Mouse (Mus musculus): Measurements from ENCODE around the gene Prkcb. TPM values are rescaled to one million over a fixed set of nuclear protein-coding genes. Genes with fewer than 3 reads are reported as not detected.

Prkcb gene
- total RNA-seq, 1 experiment from 2014 or later = 197 TPM

DNA sequence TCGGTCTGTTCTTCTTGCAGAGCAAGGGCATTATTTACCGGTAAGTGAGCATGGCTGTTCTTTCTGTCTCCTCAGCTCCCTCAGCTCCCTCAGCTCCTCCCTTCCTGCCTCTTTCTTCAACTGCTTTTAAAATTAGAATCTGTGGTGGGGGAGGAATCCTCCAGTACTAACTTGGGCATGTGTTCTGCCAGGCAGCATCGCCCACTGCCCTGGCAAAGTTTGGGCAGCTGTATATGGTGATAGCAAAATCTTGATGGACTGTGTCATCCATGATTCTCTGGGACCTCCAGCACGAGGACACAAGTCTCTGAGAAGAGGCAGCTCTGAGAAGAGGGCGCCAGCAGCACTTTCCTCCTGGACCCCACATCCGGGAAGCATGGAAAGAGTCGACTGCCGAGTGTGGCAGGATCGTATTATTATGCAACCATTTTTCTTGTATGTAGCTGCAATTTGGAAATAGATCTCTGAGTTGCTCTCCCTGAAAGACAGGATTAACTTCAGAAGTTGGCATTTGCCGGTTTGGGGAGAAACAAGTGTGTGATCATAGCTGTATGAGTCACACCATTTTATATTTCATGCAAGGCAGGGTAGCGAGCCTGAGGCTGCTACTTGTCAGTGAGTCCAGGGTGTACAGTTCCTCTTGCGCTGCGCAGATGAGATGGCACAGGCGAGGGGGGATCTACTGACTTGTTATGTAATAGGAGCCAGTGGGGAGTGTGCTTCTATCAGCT, 296.0 kb downstream of the Prkcb start:
- ATAC-seq (replicated peaks; ENCODE audit: insufficient number of reproducible peaks, low FRiP score, low TSS enrichment, poor library complexity, severe bottlenecking) = no peak

DNA sequence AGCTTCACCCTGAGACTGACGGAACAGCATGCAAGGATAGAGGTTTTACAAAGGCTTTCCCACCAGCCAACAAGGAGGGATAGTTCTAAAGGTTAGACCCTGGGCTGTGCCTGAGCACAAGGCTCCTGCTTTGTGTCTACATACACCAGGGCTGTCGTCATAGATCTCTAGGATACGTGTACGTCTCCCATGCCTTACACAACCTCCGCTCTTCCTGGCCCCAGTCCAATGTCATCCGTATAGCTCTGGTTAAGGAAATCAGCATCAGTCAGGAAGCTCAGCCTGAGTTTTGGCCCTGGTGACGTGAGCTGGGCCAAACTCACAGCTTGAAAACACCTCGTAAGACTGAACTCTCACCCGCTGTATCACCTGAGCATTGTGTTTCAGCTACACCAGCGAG, 307.3 kb downstream of the Prkcb start:
- no peak for ATAC-seq (replicated peaks; ENCODE audit: insufficient number of reproducible peaks, low FRiP score, low TSS enrichment, poor library complexity, severe bottlenecking)

DNA sequence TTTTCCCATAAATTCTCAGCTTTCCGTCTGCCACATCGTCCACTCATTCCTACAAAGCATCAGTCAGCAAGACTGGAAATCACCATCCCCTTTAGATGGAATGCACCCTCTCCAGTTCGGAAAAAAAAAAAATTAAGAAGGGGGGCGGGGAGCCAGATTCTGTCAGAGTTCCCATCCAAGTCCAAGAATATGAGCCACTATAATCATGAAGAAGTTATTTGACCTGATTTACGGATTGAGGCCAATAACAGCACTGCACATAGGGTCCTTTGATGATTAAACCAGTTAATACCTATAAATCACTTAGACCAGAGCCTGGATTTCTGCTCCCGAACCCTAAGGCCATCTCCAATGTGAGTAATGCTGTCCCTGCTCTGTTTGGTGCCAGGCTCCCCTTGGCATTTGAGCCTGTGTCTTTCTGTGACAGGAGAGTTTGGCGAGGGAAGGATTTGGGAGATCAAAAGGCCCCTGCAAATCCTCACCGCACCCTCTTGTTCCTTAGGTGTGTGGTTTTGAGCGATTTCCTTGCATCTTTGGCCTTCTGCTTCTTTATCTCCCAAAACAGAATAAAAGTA, 308.1 kb downstream of the Prkcb start:
- ATAC-seq (replicated peaks; ENCODE audit: insufficient number of reproducible peaks, low FRiP score, low TSS enrichment, poor library complexity, severe bottlenecking) = no peak

DNA sequence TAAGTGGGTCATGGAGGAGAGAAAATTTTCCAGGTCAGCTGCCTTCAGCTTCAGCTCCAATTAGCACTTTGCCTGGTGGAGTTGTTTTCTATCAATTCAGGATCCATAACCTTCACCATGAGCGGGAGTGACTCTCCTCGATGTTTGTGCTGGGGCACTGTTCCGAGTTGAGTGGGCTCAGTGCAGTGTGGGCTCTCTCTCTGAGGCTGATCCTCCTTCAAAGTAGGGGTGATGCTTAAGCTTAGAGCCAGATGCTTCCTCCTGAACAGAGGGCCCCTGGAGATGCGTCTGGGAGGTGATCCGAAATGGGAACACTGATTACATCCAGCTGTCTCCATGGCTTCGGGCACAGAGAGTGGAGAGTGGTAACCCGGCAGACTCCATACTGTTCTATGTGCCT, 308.8 kb downstream of the Prkcb start:
- no peak for ATAC-seq (replicated peaks; ENCODE audit: insufficient number of reproducible peaks, low FRiP score, low TSS enrichment, poor library complexity, severe bottlenecking)

DNA sequence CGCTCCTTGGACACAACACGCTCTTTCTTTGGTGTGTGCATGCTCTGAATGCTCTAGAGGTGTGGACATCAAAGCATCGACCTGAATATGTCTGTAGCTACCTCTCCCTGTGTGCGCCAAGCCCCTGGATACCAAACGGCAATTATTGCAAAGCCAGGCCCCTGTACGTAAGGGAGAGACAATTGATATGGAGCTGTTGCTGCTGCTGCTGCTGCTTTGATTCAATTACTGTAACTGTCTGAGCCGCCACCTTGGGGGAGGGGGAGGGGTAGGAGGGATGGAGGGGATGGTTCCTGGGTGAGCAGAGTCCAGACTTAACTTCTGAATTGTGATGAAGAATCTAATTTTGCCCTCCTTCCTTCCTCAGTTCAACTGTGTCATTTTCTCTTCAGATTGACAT, 312.3 kb downstream of the Prkcb start:
- ATAC-seq (replicated peaks; ENCODE audit: insufficient number of reproducible peaks, low FRiP score, low TSS enrichment, poor library complexity, severe bottlenecking) = no peak

DNA sequence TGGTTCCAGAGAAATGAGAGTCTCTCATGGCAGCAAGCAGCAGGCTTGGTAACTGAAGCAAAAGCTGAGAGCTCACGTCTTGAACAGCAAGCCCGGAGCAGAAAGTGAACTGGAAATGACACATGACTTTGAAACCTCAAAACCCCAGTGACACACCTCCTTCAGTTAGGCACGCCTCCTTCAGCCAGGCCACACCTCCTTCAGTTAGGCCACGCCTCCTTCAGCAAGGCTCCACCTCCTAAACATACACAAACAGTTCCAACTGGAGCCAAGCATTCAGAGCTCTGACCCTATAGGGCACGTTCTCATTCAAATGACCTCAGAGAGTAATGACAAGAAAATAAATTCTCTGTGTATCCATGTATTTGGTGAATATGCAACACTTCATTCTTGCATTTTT, 316.5 kb downstream of the Prkcb start:
- no peak for ATAC-seq (replicated peaks; ENCODE audit: insufficient number of reproducible peaks, low FRiP score, low TSS enrichment, poor library complexity, severe bottlenecking)

DNA sequence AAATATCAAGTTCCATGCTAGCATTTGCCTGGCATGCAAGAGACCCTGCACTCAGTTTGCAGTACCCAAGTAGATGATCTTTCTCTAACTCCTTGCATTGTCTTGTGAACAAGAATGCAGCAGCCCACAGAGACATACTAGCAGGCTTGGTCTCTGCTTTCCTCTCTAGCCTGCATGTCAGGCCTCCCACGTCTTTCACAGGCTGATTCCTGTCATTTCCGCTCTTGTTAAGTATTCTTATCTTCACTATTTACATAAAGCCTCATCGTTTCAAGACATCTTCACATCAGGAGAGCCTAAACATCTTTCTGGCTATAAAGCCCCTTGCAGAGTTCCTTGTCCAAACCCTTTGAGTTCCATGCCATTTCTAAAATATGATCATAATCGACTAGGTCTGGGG, 320.9 kb downstream of the Prkcb start:
- ATAC-seq (replicated peaks; ENCODE audit: insufficient number of reproducible peaks, low FRiP score, low TSS enrichment, poor library complexity, severe bottlenecking) = no peak

DNA sequence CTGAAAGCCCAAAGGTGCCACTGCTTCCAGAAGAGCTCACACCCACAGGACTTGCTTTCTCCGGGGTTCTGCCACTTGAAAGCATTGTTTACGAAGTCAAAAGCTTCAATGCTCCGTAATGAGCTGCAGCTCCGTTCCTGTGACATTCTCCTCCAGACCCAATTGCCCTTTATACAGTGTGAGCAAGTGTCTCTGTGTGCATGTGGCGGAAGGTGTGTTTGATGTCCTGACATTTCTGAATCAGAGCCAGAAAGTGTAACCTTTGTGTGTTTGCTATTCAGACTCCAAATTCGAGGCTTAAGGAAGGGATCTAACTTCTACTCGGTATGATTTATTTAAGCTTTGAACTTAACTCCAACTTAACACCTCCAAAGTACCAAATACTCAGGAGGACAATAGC, 321.6 kb downstream of the Prkcb start:
- ATAC-seq (replicated peaks; ENCODE audit: insufficient number of reproducible peaks, low FRiP score, low TSS enrichment, poor library complexity, severe bottlenecking) = no peak

DNA sequence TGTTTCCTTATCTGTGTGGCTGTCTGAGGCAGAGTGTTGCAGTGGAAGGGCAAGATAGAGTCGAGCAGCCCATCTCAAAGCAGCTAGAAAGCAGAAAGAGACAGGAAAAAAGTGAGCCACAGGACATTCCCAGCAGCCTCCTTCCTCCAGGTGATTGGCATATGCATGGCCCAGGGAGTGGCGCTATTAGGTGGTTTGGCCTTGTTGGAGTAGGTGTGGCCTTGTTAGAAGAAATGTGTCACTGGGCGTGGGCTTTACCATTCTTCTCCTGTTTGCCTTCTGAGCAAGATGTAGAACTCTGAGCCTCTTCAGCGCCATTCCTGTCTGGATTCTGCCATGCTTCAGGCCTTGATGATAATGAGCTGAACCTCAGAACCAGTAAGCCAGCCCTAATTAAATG, 325.3 kb downstream of the Prkcb start:
- ATAC-seq (replicated peaks; ENCODE audit: insufficient number of reproducible peaks, low FRiP score, low TSS enrichment, poor library complexity, severe bottlenecking) = no peak

DNA sequence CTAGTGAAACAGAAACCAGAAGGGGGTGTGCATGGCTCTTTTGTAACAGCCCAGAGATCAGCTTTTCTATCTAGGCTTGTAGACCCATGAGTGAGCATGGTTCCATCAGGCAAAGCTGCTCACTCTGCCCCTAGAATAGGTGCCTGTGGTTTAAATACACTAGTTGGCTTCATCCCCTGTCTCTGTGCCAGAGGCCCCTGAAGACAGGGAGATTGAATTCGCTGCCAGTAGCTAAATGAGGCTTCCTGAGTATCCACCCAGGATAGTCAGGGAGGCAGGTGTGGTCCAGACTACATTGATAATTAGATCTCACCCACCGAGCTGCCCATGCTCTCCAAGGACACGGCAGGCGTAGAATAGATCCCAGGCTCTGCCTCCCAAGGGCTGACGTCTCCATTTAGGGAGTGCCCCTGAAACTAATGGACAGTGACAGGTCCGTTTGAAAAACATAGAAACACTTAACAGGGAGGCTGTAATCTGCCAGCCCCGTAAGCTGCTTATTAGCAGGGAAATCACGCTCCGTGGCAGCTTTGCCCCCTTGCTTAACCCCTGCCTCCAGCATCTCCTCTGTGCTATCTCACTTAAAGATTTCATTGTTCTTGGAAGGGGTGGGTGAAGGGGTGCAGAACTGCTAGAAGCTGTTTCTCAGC, 333.7 kb downstream of the Prkcb start:
- ATAC-seq (replicated peaks; ENCODE audit: insufficient number of reproducible peaks, low FRiP score, low TSS enrichment, poor library complexity, severe bottlenecking) = no peak

DNA sequence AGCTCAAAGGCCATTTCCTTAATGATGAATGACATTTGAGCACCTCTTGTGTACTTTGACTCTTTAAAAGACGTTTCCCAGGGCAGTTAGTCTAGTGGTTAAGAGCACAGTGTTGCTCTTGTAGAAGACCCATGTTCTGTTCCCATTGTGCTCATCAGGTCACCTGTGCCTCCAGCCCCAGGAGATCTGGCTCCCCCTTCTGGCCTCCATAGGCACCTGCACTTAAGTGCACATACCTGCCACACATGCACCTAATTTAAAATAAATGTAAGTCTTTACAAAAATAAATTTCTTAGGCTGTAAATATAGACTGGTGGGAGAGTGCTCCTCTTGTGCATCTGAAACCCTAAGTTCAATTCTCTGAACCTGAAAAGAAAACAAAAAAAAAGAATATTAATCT, 335.2 kb downstream of the Prkcb start:
- no peak for ATAC-seq (replicated peaks; ENCODE audit: insufficient number of reproducible peaks, low FRiP score, low TSS enrichment, poor library complexity, severe bottlenecking)

DNA sequence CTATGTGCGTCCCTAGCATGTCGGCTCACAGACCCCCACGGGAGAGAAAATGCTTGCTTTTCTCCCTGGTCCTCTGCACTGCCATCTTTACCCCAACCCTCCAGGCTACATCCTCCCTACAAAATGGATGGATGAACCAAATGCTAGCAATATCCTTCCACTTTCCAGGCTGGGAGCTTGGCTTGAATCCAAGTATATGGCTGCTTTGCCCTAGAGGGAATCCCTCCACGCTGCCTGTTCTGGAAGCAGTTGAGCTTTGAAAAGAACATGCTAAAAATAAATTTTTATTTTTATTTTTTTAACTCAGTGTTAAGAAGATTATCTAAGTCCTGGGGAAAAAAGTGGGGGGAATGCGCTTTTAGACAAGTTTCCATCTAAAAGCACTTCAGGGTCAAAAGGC, 339.5 kb downstream of the Prkcb start:
- no peak for ATAC-seq (replicated peaks; ENCODE audit: insufficient number of reproducible peaks, low FRiP score, low TSS enrichment, poor library complexity, severe bottlenecking)

DNA sequence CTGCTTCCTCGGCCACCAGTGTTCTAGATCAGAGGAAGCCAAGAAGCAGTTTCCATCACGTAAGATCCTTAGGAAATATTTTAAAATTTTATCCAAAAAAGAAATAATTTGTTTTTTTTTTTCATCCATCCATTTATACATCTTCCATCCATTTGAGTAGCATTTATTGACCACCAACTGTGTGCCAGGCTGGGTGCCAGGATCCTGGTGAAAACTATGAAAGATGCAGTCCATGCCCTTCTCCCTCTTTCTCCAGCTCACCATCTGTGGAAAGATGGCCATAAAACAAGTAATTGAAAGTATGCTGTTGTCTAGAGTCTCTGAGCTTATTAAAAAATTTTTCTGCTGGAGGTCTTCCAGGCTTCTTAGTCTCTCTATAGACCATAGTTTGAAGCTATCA, 341.8 kb downstream of the Prkcb start:
- ATAC-seq (replicated peaks; ENCODE audit: insufficient number of reproducible peaks, low FRiP score, low TSS enrichment, poor library complexity, severe bottlenecking) = no peak

DNA sequence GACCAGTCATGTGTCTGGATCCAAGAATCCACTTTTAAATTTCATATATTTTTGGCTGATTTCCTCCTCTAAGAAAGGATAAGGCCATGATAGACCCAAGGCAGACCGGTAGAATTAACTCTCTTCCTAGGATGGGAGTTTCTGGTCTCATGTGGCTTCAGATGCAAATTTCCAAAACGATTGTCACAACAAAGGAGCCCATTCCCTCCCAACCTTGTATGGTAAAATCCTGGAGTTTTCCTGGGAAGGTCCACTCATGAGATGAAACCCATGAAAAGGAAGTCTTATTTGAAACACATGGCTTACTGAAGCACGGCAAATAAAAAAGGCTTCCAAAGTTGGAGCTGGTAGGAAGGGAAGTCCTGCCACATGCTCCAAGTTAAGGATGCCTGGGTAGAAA, 342.6 kb downstream of the Prkcb start:
- no peak for ATAC-seq (replicated peaks; ENCODE audit: insufficient number of reproducible peaks, low FRiP score, low TSS enrichment, poor library complexity, severe bottlenecking)

DNA sequence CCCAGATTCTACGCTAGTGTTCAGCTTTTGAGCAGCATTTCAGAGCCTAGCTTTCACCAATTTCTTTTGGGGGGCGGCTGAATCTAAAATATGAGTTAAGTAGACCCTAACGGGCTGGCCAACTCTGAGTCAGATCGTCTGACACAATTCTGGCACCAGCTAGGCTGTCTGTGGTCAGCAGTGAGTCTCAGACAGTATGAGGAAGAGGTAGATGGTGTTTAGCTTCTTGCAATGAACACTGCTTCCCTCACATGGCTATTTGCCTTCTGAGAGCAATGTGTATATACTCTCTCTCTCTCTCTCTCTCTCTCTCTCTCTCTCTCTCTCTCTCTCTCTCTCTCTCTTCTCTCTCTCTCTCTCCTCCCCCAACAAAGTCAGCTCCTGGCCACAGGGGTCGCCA, 344.4 kb downstream of the Prkcb start:
- ATAC-seq (replicated peaks; ENCODE audit: insufficient number of reproducible peaks, low FRiP score, low TSS enrichment, poor library complexity, severe bottlenecking) = no peak

DNA sequence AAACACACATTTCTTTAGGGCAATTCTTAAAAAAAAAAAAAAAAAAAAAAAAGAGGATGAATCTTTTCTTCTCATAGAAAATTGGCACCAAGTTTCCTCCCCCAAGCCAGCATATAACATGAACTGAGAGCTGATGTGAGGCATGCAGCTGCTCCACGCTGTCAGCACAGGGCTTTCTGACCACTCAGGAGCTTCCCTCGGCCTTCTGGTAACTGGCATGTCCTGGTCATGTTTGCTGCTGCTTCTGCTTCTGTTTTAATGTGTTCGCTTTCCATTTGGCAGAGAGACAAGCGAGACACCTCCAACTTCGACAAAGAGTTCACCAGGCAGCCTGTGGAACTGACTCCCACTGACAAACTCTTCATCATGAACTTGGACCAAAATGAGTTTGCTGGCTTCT, 344.9 kb downstream of the Prkcb start:
- ATAC-seq (replicated peaks; ENCODE audit: insufficient number of reproducible peaks, low FRiP score, low TSS enrichment, poor library complexity, severe bottlenecking) = no peak

DNA sequence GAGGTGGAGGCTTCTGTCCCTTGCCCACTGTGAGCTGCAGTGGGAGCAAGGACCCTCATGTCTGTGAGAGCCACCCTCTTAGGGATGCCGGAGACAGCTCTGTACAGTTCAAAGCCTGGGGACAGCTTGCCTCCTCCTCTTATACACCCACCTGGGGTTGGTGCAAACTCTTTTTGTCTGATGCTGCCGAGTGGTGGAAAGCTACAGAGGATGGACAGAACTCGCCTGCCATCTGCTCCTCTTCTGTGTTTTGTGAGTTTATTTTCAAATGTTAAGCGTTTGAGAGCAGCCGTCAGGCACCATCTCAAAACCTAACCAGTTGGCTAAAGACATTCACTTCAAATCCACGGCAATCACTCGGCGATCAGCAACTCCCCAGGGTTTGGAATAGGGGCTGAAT, 355.1 kb downstream of the Prkcb start:
- no peak for ATAC-seq (replicated peaks; ENCODE audit: insufficient number of reproducible peaks, low FRiP score, low TSS enrichment, poor library complexity, severe bottlenecking)

DNA sequence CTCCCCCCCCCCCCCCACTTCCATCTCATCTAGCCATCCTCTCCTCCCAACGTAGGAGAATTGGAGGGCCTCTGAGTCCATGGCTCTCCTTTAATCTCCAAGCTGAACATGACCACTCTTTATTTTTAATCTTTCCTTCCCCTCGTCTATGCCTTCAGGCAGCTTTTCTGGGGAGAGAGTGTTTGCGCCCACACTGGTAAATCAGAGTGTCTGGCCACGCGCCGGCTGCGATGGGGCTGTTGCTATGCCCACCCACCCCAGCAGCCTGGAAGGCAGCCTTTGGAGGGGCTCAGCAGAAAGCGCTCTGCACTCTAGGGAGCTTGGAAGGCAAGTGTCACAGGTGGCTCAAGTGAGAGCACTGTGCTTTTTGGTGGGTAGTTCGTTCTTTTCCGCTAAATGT, 360.8 kb downstream of the Prkcb start:
- no peak for ATAC-seq (replicated peaks; ENCODE audit: insufficient number of reproducible peaks, low FRiP score, low TSS enrichment, poor library complexity, severe bottlenecking)

DNA sequence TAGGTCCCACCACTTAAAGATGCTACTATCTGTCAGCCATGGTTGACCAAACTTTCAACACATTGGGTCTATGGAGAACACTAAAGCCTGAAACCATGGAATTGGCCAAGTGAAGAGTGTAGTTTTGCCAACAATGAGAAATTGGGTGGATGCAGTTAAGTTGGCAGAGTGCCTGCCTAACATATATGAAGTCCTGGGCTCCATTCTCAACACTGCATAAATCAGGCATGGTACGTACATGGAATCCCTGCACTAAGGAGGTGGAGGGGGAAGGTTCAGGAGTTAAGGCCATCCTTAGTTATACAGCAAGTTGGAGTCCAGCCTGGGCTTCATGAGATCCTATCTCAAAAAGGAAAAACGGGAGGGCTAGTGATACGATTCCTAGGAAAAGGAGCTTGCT, 364.0 kb downstream of the Prkcb start:
- no peak for ATAC-seq (replicated peaks; ENCODE audit: insufficient number of reproducible peaks, low FRiP score, low TSS enrichment, poor library complexity, severe bottlenecking)

DNA sequence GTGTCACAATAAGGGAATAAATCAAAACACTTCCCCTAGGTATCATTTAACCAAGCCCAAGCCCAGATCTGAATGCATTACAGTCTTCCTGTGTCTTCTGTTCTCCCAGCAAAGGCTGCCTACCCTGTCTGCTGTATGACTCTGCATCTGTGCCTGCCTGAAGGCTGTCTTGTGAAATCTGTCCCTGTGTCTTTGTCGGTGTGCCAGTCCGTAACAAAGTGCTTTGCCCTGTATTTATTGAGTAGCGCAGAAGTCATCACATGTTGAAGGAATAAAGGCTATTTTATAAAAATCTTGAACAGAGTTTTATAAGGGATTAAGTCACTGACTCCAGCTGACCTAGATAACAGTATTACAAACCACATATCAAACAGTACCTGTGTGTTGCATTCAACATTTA, 368.1 kb downstream of the Prkcb start:
- no peak for ATAC-seq (replicated peaks; ENCODE audit: insufficient number of reproducible peaks, low FRiP score, low TSS enrichment, poor library complexity, severe bottlenecking)

Measured in monocyte, adult 5-6 weeks (primary cell).